Mouse (Mus musculus) E14TG2a.4 (cell line): ENCODE results near the gene Mrpl43.
"Not testable (repeated sequence)": the region's sequence is repeated elsewhere in the genome, so short reads cannot be mapped to it uniquely, and the experiment has no call there.

Experiments
- CTCF ChIP-seq: conservative IDR thresholded peaks from 2 replicates; pipeline ENCODE4 v1.5.1; 2014; ENCODE audit warnings: low read length
- NANOG ChIP-seq: IDR thresholded peaks from 2 replicates; pipeline ENCODE4 v1.6.1; 2014; ENCODE audit warnings: borderline replicate concordance, low read length, mixed read lengths
- POU5F1 ChIP-seq: IDR thresholded peaks from 2 replicates; pipeline ENCODE4 v1.6.1; 2014; ENCODE audit warnings: low read length, borderline replicate concordance

- TF ChIP-seq CTCF, POU5F1, NANOG: not testable (repeated sequence)
Measured at GRCm38 (mm10) chr19:45038198-45038597, 32.0 kb upstream of the Mrpl43 start.
